Mouse (Mus musculus): ENCODE results near the gene Cdc34. TPM values are rescaled to one million over a fixed set of nuclear protein-coding genes. Genes with fewer than 3 reads are reported as not detected.

Gene Cdc34
- polyA plus RNA-seq, 1 experiment = 299 TPM

GRCm38 (mm10) chr10:79661861-79662260 lies 20.1 kb upstream of the Cdc34 start:
- Histone ChIP-seq H3K4me1 (ENCODE audit: control insufficient read depth, insufficient read depth, low read length) (peaks cover 4% of the 10 kb centered on the region), H3K9ac (ENCODE audit: low read depth, poor library complexity, severe bottlenecking) (no peak overlapping the region), H3K9me3 (replicated peaks; ENCODE audit: control insufficient read depth, insufficient read depth, low read length, poor library complexity, severe bottlenecking) (no peaks in the 10 kb centered on the region), H3K27ac (ENCODE audit: insufficient read depth, low read length) (peak overlapping the region; percentile 34; the same call in 1 of the 2 replicates), H3K36me3 (ENCODE audit: control insufficient read depth, insufficient read depth, low read length, poor library complexity, severe bottlenecking) (no peaks in the 10 kb centered on the region), H3K4me3 (ENCODE audit: low read depth, low read length) (peak overlapping the region; percentile 38), H3K27me3 (ENCODE audit: control insufficient read depth, insufficient read depth, low read length, poor library complexity, severe bottlenecking) (no peaks in the 10 kb centered on the region)
- no peak for TF ChIP-seq POLR2A (IDR thresholded peaks at IDR 0.05; ENCODE audit: insufficient read depth, low read length)
- 0 out of 2 replicates have a peak, but pooled peaks have one; percentile 33 for TF ChIP-seq EP300 (IDR thresholded peaks at IDR 0.05; ENCODE audit: insufficient read depth, low read depth, low read length)
- no peak for TF ChIP-seq CTCF (IDR thresholded peaks at IDR 0.05; ENCODE audit: low read depth, low read length)

DNA sequence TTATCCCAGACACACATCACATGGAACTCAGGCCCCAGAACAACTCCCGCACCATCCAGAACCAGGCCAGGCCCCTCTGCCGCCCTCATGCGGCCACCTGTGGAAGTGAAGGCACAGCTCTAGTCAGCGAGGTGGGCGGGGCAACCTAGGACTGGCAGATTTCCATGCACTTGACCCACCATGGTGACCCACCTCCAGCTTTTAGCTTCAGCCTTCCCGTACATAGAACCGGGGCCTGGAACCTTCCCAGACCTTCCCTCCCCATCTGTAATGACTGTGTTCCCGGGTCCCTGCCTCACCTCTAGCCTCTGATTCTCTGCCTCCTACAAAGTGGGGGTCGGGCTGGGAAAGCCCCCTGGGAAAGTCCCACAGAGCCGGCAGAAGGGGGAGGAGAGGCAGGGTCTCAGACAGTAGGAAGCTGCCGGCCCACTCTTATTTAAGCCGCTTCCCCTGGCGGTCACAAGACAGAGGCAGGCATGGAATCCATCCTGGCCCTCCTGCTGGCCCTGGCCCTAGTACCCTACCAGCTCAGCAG lies 17.8 kb upstream of the Cdc34 start, which contains the start of gene Madcam1:
Gene Madcam1, plus strand, starts transcription at position 429 of the 535 bp plus-strand sequence.
- no peaks in the 10 kb centered on the region for H3K9me3 ChIP-seq (replicated peaks; ENCODE audit: control insufficient read depth, insufficient read depth, low read length, poor library complexity, severe bottlenecking)
- no peaks in the 10 kb centered on the region for H3K36me3 ChIP-seq (ENCODE audit: control insufficient read depth, insufficient read depth, low read length, poor library complexity, severe bottlenecking)
- TF ChIP-seq CTCF (IDR thresholded peaks at IDR 0.05; ENCODE audit: low read depth, low read length) (peak; percentile 96), POLR2A (IDR thresholded peaks at IDR 0.05; ENCODE audit: insufficient read depth, low read length) (no peak)
- peak within 1 kb of the TSS; percentile 17 for H3K4me3 ChIP-seq (ENCODE audit: low read depth, low read length)
- peaks cover 4% of the 10 kb centered on the region for H3K4me1 ChIP-seq (ENCODE audit: control insufficient read depth, insufficient read depth, low read length)
- no peaks in the 10 kb centered on the region for H3K27me3 ChIP-seq (ENCODE audit: control insufficient read depth, insufficient read depth, low read length, poor library complexity, severe bottlenecking)
- H3K9ac ChIP-seq (ENCODE audit: low read depth, poor library complexity, severe bottlenecking) = no peak within 1 kb of the TSS
- H3K27ac ChIP-seq (ENCODE audit: insufficient read depth, low read length) = no peak within 1 kb of the TSS

DNA sequence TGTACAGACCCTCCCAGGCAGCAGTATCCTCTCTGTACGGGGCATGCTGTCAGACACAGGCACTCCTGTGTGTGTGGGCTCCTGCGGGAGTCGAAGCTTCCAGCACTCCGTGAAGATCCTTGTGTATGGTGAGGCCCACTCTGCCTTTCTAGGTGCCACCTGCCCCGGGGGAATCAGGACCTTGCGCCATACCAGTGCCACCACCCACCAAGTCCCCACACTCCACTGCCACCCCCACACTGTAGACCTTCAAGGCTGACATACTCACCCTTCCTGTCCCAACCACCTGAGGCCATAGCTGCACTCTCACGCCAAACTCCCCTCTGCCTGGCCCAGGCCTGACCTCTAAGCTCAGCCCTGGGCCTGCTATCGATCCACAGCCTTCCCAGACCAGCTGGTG lies 16.9 kb upstream of the Cdc34 start:
- TF ChIP-seq CTCF (IDR thresholded peaks at IDR 0.05; ENCODE audit: low read depth, low read length) = no peak
- no peak for TF ChIP-seq POLR2A (IDR thresholded peaks at IDR 0.05; ENCODE audit: insufficient read depth, low read length)
- TF ChIP-seq EP300 (IDR thresholded peaks at IDR 0.05; ENCODE audit: insufficient read depth, low read depth, low read length) = no peak
- Histone ChIP-seq H3K4me1 (ENCODE audit: control insufficient read depth, insufficient read depth, low read length) (peaks cover 4% of the 10 kb centered on the region), H3K27me3 (ENCODE audit: control insufficient read depth, insufficient read depth, low read length, poor library complexity, severe bottlenecking) (no peaks in the 10 kb centered on the region), H3K27ac (ENCODE audit: insufficient read depth, low read length) (no peak overlapping the region), H3K4me3 (ENCODE audit: low read depth, low read length) (no peak overlapping the region), H3K9ac (ENCODE audit: low read depth, poor library complexity, severe bottlenecking) (no peak overlapping the region), H3K9me3 (replicated peaks; ENCODE audit: control insufficient read depth, insufficient read depth, low read length, poor library complexity, severe bottlenecking) (no peaks in the 10 kb centered on the region), H3K36me3 (ENCODE audit: control insufficient read depth, insufficient read depth, low read length, poor library complexity, severe bottlenecking) (no peaks in the 10 kb centered on the region)

GRCm38 (mm10) chr10:79666493-79666892 lies 15.5 kb upstream of the Cdc34 start:
- peaks cover 4% of the 10 kb centered on the region for H3K4me1 ChIP-seq (ENCODE audit: control insufficient read depth, insufficient read depth, low read length)
- no peaks in the 10 kb centered on the region for H3K36me3 ChIP-seq (ENCODE audit: control insufficient read depth, insufficient read depth, low read length, poor library complexity, severe bottlenecking)
- H3K9me3 ChIP-seq (replicated peaks; ENCODE audit: control insufficient read depth, insufficient read depth, low read length, poor library complexity, severe bottlenecking) = no peaks in the 10 kb centered on the region
- no peak overlapping the region for H3K9ac ChIP-seq (ENCODE audit: low read depth, poor library complexity, severe bottlenecking)
- no peak overlapping the region for H3K27ac ChIP-seq (ENCODE audit: insufficient read depth, low read length)
- H3K4me3 ChIP-seq (ENCODE audit: low read depth, low read length) = no peak overlapping the region
- no peaks in the 10 kb centered on the region for H3K27me3 ChIP-seq (ENCODE audit: control insufficient read depth, insufficient read depth, low read length, poor library complexity, severe bottlenecking)
- TF ChIP-seq EP300 (IDR thresholded peaks at IDR 0.05; ENCODE audit: insufficient read depth, low read depth, low read length) (no peak), CTCF (IDR thresholded peaks at IDR 0.05; ENCODE audit: low read depth, low read length) (peak; percentile 13)

- no peak overlapping the region for H3K4me3 ChIP-seq (ENCODE audit: low read depth, low read length)
- H3K4me1 ChIP-seq (ENCODE audit: control insufficient read depth, insufficient read depth, low read length) = peaks cover 3% of the 10 kb centered on the region
- no peak for TF ChIP-seq EP300 (IDR thresholded peaks at IDR 0.05; ENCODE audit: insufficient read depth, low read depth, low read length)
- no peak for TF ChIP-seq POLR2A (IDR thresholded peaks at IDR 0.05; ENCODE audit: insufficient read depth, low read length)
- no peak for TF ChIP-seq CTCF (IDR thresholded peaks at IDR 0.05; ENCODE audit: low read depth, low read length)
- H3K9me3 ChIP-seq (replicated peaks; ENCODE audit: control insufficient read depth, insufficient read depth, low read length, poor library complexity, severe bottlenecking) = no peaks in the 10 kb centered on the region
- no peak overlapping the region for H3K27ac ChIP-seq (ENCODE audit: insufficient read depth, low read length)
- H3K27me3 ChIP-seq (ENCODE audit: control insufficient read depth, insufficient read depth, low read length, poor library complexity, severe bottlenecking) = no peaks in the 10 kb centered on the region
- no peak overlapping the region for H3K9ac ChIP-seq (ENCODE audit: low read depth, poor library complexity, severe bottlenecking)
- H3K36me3 ChIP-seq (ENCODE audit: control insufficient read depth, insufficient read depth, low read length, poor library complexity, severe bottlenecking) = no peaks in the 10 kb centered on the region
Observed at GRCm38 (mm10) chr10:79668076-79668475, 13.9 kb upstream of the Cdc34 start.

GRCm38 (mm10) chr10:79668771-79669575 lies 13.0 kb upstream of the Cdc34 start, which contains the start of gene Tpgs1:
Gene Tpgs1, plus strand, starts transcription at chr10:79669369.
- Histone ChIP-seq H3K4me1 (ENCODE audit: control insufficient read depth, insufficient read depth, low read length) (peaks cover 4% of the 10 kb centered on the region), H3K27ac (ENCODE audit: insufficient read depth, low read length) (peak within 1 kb of the TSS; percentile 68), H3K9me3 (replicated peaks; ENCODE audit: control insufficient read depth, insufficient read depth, low read length, poor library complexity, severe bottlenecking) (no peaks in the 10 kb centered on the region), H3K9ac (ENCODE audit: low read depth, poor library complexity, severe bottlenecking) (peak within 1 kb of the TSS; percentile 90), H3K4me3 (ENCODE audit: low read depth, low read length) (peak within 1 kb of the TSS; percentile 96), H3K27me3 (ENCODE audit: control insufficient read depth, insufficient read depth, low read length, poor library complexity, severe bottlenecking) (no peaks in the 10 kb centered on the region), H3K36me3 (ENCODE audit: control insufficient read depth, insufficient read depth, low read length, poor library complexity, severe bottlenecking) (no peaks in the 10 kb centered on the region)
- no peak for TF ChIP-seq EP300 (IDR thresholded peaks at IDR 0.05; ENCODE audit: insufficient read depth, low read depth, low read length)
- peak; percentile 35 for TF ChIP-seq CTCF (IDR thresholded peaks at IDR 0.05; ENCODE audit: low read depth, low read length)

Measured in ES-Bruce4 (cell line).